Mouse (Mus musculus): Measurements from ENCODE around the gene Stab2.

The Stab2 gene

DNA sequence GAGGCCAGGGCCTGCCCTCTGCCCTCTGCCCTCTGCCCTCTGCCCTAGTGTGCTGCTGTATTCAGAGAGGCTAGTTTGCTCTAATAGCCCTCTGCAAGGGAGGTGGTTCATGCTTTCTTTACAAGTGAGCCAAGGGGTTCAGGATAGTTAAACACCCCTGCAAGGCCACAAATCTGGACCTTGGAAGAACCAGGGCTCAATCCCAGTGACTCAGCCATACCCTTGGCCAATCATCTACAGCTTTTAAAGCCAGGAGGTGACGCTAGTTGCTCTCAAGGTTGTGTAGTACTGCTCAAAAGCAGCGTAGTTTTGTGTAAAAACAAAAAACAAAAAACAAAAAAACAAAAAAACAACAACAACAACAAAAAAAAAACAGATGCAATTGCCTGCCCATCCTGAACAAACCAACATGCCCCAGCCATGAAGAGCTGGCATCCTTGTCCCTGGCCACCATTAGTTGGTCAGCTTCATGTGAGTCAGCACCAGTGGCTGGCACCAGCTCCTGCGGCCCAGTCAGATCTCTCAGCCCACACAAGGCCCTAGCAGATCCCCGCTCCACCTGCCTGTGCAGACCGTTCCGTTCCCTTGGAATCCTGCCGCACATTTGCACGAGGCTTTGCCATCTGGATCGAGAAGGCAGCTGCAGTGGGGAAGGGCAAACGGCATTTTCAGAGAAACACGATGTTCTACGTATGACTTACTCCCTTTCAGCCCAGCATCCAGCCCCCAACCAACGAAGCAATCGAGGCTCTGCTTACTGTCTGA is 117.5 kb downstream of the Stab2 start:
- peak; percentile 60 for DNase-seq (ENCODE audit: low spot score)

DNA sequence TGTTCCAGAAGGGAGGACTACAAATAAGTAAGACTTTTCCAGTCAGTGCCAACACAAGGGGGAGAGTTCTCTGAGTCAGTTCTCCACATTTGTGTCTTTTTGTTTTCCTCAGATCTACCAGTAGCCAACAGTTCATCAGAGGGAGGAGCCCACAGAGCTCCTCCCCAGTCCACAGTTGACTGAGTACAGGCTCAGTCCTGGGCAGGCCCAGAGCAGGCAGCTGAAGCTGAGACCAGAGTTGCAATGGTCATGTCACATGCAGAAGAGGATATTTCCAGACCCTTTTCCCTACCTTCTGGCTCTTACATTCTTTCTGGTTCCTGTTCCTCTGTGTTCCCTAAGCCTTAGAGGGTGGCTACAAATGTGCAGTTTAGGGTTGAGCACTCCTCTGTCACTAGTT is 118.4 kb downstream of the Stab2 start:
- no peak for DNase-seq (ENCODE audit: low spot score)

DNA sequence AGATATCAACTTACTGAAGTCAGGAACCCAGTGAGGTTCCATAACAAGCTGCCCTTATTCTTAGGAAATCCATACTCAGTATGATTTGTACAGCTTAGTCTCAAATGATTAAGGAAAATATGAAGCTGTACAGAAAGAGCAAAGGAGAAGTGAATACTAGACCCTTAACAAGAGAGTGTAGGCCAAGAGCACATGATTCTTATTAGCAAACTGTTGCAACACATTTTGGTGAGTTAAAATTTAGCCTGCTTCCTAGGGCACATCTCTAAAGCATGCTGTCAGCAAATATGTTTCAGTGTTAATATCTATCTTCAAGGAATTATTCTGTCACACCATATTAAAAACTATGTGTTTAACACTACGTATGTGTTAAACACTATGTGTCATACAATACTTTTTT is 121.4 kb downstream of the Stab2 start:
- DNase-seq (ENCODE audit: low spot score), result no peak

- no peak for DNase-seq (ENCODE audit: low spot score)
These were observed 126.4 kb downstream of the Stab2 start for GRCm38 (mm10) chr10:86881448-86881847.

- no peak for DNase-seq (ENCODE audit: low spot score)
These were observed 127.6 kb downstream of the Stab2 start for GRCm38 (mm10) chr10:86880071-86880806.

GRCm38 (mm10) chr10:86878721-86879120 is 129.1 kb downstream of the Stab2 start:
- DNase-seq (ENCODE audit: low spot score), result no peak

GRCm38 (mm10) chr10:86872591-86872990 is 135.2 kb downstream of the Stab2 start:
- DNase-seq (ENCODE audit: low spot score), result no peak

DNA sequence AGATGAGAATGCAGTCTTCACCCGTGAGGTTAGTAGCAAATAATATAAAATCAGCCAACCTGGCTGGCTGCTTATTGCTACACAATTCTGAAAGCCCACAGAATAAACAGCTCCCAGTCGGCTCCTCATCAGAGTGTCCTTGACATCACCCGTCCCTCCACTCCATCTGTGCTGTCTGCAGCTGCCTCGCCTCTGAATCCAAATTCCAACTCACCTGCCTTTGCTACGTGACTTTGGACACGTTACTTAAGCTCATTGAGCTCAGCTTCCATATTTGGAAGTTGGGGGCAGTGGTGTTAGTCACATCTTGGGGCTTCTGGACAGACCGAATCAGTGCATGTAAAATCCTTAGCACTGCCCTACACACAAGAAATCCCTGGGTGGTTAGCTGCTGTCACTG is 135.7 kb downstream of the Stab2 start:
- no peak for DNase-seq (ENCODE audit: low spot score)

GRCm38 (mm10) chr10:86863429-86863828 is 144.4 kb downstream of the Stab2 start:
- DNase-seq (ENCODE audit: low spot score), result no peak

DNA sequence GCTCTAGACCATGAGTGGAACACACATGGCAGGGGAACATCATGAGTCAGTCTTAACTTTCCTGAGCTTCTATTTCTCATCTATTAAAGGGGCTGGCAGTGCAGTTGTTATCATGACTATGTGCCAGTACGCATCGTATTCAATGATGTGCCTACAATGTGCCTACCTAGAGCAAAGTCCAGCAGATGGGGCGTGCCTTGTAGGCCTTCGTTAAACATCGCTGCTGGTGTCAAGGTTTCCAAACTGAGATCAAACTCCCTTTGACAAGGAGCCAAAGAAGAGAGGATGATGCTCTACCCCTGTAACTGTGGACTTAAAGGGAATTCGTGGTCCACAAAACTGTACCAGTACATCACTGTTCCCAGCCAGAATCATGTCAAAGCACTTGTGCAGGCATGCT is 145.3 kb downstream of the Stab2 start:
- no peak for DNase-seq (ENCODE audit: low spot score)

- no peak for DNase-seq (ENCODE audit: low spot score)
These were observed 147.4 kb downstream of the Stab2 start for GRCm38 (mm10) chr10:86860396-86860795.

- no peak for DNase-seq (ENCODE audit: low spot score)
These were observed 154.4 kb downstream of the Stab2 start for GRCm38 (mm10) chr10:86853433-86853832.

GRCm38 (mm10) chr10:86852160-86852559 is 155.7 kb downstream of the Stab2 start:
- DNase-seq (ENCODE audit: low spot score), result no peak

DNA sequence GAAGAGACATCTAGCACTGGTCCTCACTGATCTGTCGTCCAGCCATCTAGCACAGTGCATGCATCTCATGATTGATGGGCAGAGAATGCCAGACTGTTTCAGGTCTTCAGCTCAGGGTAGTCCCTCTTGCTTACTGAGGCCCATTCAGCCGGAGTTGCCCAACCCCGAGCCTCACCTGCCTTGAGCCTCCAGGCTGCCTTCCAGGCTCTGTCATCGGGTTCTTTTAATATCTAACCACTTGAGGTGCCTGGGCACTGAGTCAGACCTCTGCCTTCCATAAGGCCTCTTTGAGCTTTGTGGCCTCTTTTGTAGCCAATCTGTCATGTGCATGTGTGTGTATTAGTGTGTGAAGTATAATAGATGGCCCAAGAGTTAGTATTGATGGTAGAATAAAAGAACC is 158.3 kb downstream of the Stab2 start:
- DNase-seq (ENCODE audit: low spot score), result no peak

DNA sequence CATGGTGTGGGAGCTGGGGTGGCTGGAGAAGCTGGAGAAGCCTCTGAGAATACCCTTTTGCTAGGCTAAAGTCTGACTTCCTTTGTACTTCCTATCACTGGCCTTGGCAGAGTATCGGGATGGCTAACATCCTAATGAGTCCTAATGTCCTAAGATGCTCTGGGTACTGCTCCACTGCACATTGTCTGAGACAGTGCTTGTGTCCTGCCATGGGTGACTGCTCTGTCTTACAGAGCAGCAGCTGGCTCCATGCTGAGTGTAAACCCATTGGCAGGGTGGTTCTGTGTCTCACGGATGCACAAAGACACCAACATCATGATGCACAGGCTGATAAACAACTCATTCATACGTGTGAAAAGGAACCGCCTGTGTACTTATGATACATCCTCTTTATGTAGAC is 158.7 kb downstream of the Stab2 start:
- DNase-seq (ENCODE audit: low spot score), result no peak

DNA sequence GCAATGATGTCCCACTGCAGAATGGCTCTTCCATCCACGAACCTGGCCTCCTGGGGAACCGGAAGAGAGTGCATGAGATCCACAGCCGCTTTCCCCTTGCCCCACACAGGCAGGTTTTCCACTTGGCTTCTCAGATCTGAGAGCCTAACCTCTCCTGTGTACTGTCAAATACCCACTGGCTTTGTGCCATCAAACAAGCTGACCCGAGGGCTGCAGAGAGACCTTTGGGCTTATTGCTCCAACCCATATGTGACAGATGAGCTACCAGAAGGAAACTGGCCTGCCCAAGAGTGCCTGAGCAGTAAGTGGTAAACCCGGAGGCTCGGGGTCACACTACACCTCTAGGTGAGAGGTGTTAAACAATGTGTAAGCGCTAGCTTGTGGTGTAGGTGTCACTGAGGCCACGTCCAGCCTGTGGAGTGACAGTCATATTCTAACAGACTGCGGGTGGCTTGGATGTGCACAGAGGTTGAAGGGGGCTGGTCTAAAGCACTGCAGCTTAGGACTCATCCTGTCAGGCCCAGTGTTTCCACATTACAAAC is 160.8 kb downstream of the Stab2 start:
- no peak for DNase-seq (ENCODE audit: low spot score)

DNA sequence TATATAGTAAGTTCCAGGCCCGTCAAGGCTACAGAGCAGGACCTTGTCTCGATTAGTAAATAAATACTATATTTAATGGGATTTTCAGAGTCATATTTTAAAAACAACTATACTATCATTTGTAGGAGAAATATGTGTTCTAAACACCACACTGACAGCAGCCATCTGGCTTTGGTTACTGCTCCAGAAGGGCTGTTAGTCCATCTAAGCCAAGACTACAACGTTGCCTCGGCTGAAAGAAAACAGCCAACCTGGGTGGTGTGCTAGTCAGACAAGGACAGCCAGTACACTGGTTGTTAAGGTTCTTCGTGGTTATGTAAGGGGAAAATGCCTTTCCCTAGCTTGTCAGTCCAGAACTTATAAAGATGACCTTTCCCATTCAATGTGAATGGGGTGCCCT is 165.2 kb downstream of the Stab2 start:
- DNase-seq (ENCODE audit: low spot score), result no peak

DNA sequence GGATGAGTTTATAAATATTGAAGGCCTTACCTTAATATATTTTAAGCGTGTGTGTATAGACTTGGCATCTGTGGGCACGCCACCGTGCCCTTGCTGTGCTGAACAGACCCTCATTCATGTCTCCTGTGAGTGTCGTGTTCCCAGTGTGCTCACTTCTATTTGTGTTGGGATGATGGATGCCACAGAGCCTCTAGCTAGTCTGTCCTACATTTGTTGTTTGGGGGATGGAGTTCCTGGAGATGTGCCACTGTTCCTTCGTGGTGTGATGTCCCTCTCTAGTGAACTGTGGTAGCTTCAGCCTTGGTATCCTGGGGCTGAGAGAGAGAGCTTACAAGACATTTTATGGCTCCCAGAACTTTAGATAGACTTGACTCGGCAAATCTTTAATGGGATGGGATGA is 169.0 kb downstream of the Stab2 start:
- no peak for DNase-seq (ENCODE audit: low spot score)

- DNase-seq (ENCODE audit: low spot score), result no peak
These were observed 171.0 kb downstream of the Stab2 start for GRCm38 (mm10) chr10:86836784-86837183.

DNA sequence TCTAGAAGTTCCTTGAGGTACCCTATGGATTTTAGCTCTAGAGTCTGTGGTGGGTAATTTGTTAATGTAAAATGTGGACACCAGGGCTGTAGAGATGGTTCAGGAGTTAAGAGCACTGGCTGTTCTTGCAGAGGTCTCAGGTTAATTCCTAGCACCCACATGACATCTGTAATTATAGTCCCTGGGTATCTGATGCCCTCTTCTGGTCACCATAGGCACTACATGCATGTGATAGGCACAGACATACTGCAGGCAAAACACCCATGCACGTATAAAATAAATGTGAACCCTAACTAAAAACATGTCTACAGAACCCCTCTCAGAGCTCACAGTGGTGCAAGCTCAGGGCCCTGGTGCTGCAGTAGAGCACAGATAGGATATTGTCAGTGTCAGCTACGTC is 178.3 kb downstream of the Stab2 start:
- no peak for DNase-seq (ENCODE audit: low spot score)

- DNase-seq (ENCODE audit: low spot score), result no peak
These were observed 179.3 kb downstream of the Stab2 start for GRCm38 (mm10) chr10:86828221-86829135.

DNA sequence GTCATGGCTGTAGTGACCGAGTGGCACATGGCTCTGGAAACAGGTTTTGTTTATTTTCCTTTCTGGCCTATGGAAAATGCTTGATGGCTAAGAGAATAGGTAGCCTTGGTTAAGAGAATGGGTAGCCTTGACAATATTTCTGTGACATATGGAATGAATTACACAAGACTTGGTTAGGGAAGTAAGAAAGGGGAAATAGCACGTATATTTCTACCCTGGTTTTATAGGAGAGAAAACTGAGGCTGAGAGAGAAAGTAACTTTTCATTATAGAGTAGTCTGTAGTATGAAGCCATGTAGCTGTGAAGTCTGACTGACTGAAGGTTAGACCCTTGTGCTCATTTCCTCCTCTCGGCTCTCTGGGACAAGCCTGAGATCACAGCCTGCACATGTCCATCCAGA is 180.9 kb downstream of the Stab2 start:
- DNase-seq (ENCODE audit: low spot score), result no peak

All from testis, postnatal 14 days (tissue).